16 mouse cellular contexts compared by ENCODE assay signal in genomic region chr11:34355406-34355805, GRCm38 (mm10). TPM values are rescaled to one million over a fixed set of nuclear protein-coding genes. Genes with fewer than 3 reads are reported as not detected.
DNase-seq lines count a peak whose midpoint lies in the region; ATAC-seq and TF ChIP-seq lines count a peak whose summit lies in the region.
"Had no signal": no experiment of that assay in that cellular context is flagged by ENCODE, and none has a peak within 500 bp of the region (broad histone marks: within the 10 kb centered on the region; RNA-seq: fewer than 3 reads in every experiment).

No protein-coding gene starts in this region.

- 29% methylated on average over 12 of the region's 12 CpGs for WGBS in cerebellum, adult 2 months
- 66% methylated on average over 12 of the region's 12 CpGs for WGBS in neural tube, embryonic 15.5 days

- peak; percentile 42; the same call in 1 of the 2 replicates for ATAC-seq in neural tube, embryonic 15.5 days (ENCODE audit: low FRiP score)
- ATAC-seq in megakaryocyte progenitor cell, adult 5-6 weeks (replicated peaks; ENCODE audit: poor library complexity): no peak

- peaks cover 17% of the 10 kb centered on the region for H3K4me1 ChIP-seq in cerebellum, adult 2 months (ENCODE audit: control insufficient read depth, insufficient read depth, low read length)
- H3K4me1 ChIP-seq in testis, adult 2 months (ENCODE audit: control insufficient read depth, insufficient read depth, low read length): peaks cover 7% of the 10 kb centered on the region
- H3K4me1 ChIP-seq in neural tube, embryonic 15.5 days: peaks cover 15% of the 10 kb centered on the region
- H3K4me1 ChIP-seq: heart, embryonic 12.5 days; lung, embryonic 15.5 days had no signal

- no peaks in the 10 kb centered on the region for H3K27me3 ChIP-seq in cerebellum, adult 2 months (ENCODE audit: control insufficient read depth, insufficient read depth, low read length)
- no peaks in the 10 kb centered on the region for H3K27me3 ChIP-seq in testis, adult 2 months (ENCODE audit: control insufficient read depth, insufficient read depth, low read length)
- H3K27me3 ChIP-seq in neural tube, embryonic 15.5 days (replicated peaks): no peaks in the 10 kb centered on the region
- H3K27me3 ChIP-seq: heart, embryonic 12.5 days; lung, embryonic 15.5 days had no signal

- H3K4me3 ChIP-seq in cerebellum, adult 2 months (replicated peaks; ENCODE audit: insufficient read depth, low read depth, low read length): no peak overlapping the region
- H3K4me3 ChIP-seq in testis, adult 2 months (ENCODE audit: control insufficient read depth, low read depth, low read length): peak overlapping the region; percentile 61
- H3K4me3 ChIP-seq in neural tube, embryonic 15.5 days (replicated peaks): no peak overlapping the region
- H3K4me3 ChIP-seq: forebrain, embryonic 15.5 days; gastrocnemius, adult 2 months; heart, embryonic 12.5 days; left cerebral cortex, adult 2 months; lung, embryonic 15.5 days; myocyte had no signal

- no peak overlapping the region for H3K4me2 ChIP-seq in neural tube, embryonic 15.5 days
- H3K4me2 ChIP-seq: forebrain, embryonic 15.5 days; heart, embryonic 12.5 days; lung, embryonic 15.5 days had no signal

- no peaks in the 10 kb centered on the region for H3K36me3 ChIP-seq in testis, adult 2 months (ENCODE audit: control insufficient read depth, insufficient read depth, low read length)
- no peaks in the 10 kb centered on the region for H3K36me3 ChIP-seq in neural tube, embryonic 15.5 days
- H3K36me3 ChIP-seq: forebrain, embryonic 15.5 days; heart, embryonic 12.5 days; lung, embryonic 15.5 days had no signal

- TF ChIP-seq CTCF in cerebellum, adult 2 months (IDR thresholded peaks at IDR 0.05; ENCODE audit: borderline replicate concordance, insufficient read depth, low read depth, low read length): no peak
- TF ChIP-seq CTCF in testis, adult 2 months (IDR thresholded peaks at IDR 0.05; ENCODE audit: control insufficient read depth, insufficient read depth, insufficient replicate concordance, low read depth, low read length): no peak

- no peak for TF ChIP-seq POLR2A in cerebellum, adult 2 months (IDR thresholded peaks at IDR 0.05; ENCODE audit: borderline replicate concordance, insufficient read depth, low read length)
- no peak for TF ChIP-seq POLR2A in testis, adult 2 months (IDR thresholded peaks at IDR 0.05; ENCODE audit: control insufficient read depth, low read depth, low read length)

- no peak overlapping the region for H3K9ac ChIP-seq in neural tube, embryonic 15.5 days (replicated peaks)
- H3K9ac ChIP-seq: forebrain, embryonic 15.5 days; heart, embryonic 12.5 days; lung, embryonic 15.5 days had no signal

- H3K9me3 ChIP-seq in neural tube, embryonic 15.5 days (replicated peaks): no peaks in the 10 kb centered on the region
- H3K9me3 ChIP-seq: forebrain, embryonic 15.5 days; heart, embryonic 12.5 days; lung, embryonic 15.5 days had no signal

- intact Hi-C loops in heart, postnatal 10 days (cut with DNase I): no loop called here

- DNase-seq in cerebellum, adult 2 months: peak; percentile 4 to 14
- DNase-seq in cerebellum, adult 9-11 months: no peak
- DNase-seq in heart, postnatal 10 days: peak; percentile 1 to 7
- no peak for DNase-seq in heart, postnatal 4 days
- no peak for DNase-seq in testis, postnatal 10 days (ENCODE audit: low spot score)
- DNase-seq: gastrocnemius, adult 2 months; liver; right cerebral cortex, postnatal 4 days had no signal

- no peak overlapping the region for H3K27ac ChIP-seq in cerebellum, adult 2 months (ENCODE audit: insufficient read depth, low read length)
- H3K27ac ChIP-seq in testis, adult 2 months (ENCODE audit: control insufficient read depth, insufficient read depth, low read depth, low read length): no peak overlapping the region
- no peak overlapping the region for H3K27ac ChIP-seq in neural tube, embryonic 15.5 days (replicated peaks)
- H3K27ac ChIP-seq: forebrain, embryonic 15.5 days; gastrocnemius, adult 2 months; left cerebral cortex, adult 2 months; lung, embryonic 15.5 days had no signal

RNA-seq across cellular contexts. Expression of gene Fam196b, which starts 40.8 kb away (rescaled TPM):
- 4.1 and 4.6 TPM in 2 replicates for polyA plus RNA-seq in cerebellum, adult 2 months (2012; rRNA removed)
- not detected for total RNA-seq in heart, postnatal 10 days (2021)
- total RNA-seq in heart, postnatal 4 days (2021): under 1 TPM in 1 of 2 experiments, not detected in 1; 0.05 TPM
- polyA plus RNA-seq in testis, adult 2 months (2012; rRNA removed): 2.5 and 3.5 TPM in 2 replicates
- 3.6 and 4.0 TPM in 2 replicates for polyA plus RNA-seq in neural tube, embryonic 15.5 days (2015; fragmentation: Nextera tagmentation; extraction: Ambion mirVana)
- not detected in 2 replicates for total RNA-seq in megakaryocyte progenitor cell, adult 5-6 weeks (2015)
- total RNA-seq in megakaryocyte progenitor cell, adult 5-6 weeks (2017): 0.07 TPM in 1 of 2 replicates, not detected in the other
- polyA plus RNA-seq: myocyte had no signal

Comparison
In these comparisons a context has a peak if more than half of its experiments do, and no peak if none do; other contexts are left out.
1. DNase-seq: peak in cerebellum, adult 2 months (2 of 2) and heart, postnatal 10 days (2 of 2); none in cerebellum, adult 9-11 months (single experiment), heart, postnatal 4 days (single experiment) and testis, postnatal 10 days (single experiment).